Mouse (Mus musculus) adrenal gland (tissue): ENCODE results near the gene 4930402H24Rik.
"Not testable (repeated sequence)": the region's sequence is repeated elsewhere in the genome, so short reads cannot be mapped to it uniquely, and the experiment has no call there.

Experiments
- intact Hi-C: fragments of 180-260 bp; cut with DNase I; formaldehyde crosslinking; loops from one replicate; pipeline ENCODE4 v1.15.1; 2025

Gene 4930402H24Rik

GRCm38 (mm10) chr2:130862091-130862490 lies 44.1 kb downstream of the 4930402H24Rik start:
- intact Hi-C loops = no loop called here

GRCm38 (mm10) chr2:130852964-130853363 lies 53.2 kb downstream of the 4930402H24Rik start:
- intact Hi-C loops = no loop called here

- intact Hi-C loops = no loop called here
Observed at GRCm38 (mm10) chr2:130851363-130852246, 54.6 kb downstream of the 4930402H24Rik start.

GRCm38 (mm10) chr2:130849688-130850087 lies 56.5 kb downstream of the 4930402H24Rik start:
- intact Hi-C loops = no loop called here

GRCm38 (mm10) chr2:130848313-130848712 lies 57.9 kb downstream of the 4930402H24Rik start:
- intact Hi-C loops = no loop called here

- intact Hi-C loops = loop anchor here (5.0 kb wide), 1 partner anchor 59 kb away; no protein-coding TSS in a partner anchor
Observed at GRCm38 (mm10) chr2:130843623-130844022, 62.6 kb downstream of the 4930402H24Rik start.

- intact Hi-C loops = loop anchor here (5.0 kb wide), 1 partner anchor 61 kb away; no protein-coding TSS in a partner anchor
Observed at GRCm38 (mm10) chr2:130840846-130841245, 65.4 kb downstream of the 4930402H24Rik start.

DNA sequence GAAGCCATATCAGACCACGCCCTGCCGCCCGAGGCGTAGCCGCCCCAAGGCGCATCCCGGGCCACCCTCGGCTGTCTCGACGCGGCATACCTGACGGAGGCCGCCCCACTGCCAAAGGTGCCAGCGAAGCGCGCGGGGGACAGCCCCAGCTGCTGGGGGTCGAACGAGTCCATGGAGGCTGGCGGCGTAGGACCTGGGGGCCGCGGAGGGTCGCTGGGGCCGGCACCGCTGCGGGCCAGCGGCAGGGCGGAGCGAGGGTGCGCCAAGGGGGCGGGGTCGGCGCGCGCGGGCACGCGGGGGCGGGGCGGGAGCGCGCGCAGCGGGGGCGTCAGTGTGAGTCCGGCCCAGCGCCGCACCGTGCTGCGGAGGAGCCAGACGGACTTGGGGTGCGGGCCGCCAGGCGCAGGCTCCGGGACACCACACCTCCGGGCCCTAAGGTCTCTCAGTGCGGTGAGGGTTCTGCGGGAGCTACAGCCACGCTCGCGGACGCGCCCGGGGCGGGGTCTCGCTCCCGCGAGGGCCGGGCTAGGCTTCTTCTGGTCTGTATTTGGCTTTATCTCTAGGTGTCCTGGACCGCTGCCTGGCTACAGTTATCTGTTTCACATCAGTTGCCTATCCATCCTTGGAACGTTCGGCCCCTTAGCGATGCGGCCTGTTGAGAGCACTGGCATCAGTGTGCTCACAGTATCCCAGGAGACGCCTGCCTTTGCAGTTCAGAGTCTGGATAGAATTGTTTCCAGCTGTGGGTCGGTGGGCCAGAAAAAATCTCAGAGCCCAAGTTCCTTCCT lies 66.1 kb downstream of the 4930402H24Rik start:
- intact Hi-C loops = loop anchor here (5.0 kb wide), 1 partner anchor 62 kb away; no protein-coding TSS in a partner anchor

GRCm38 (mm10) chr2:130839528-130839873 lies 66.7 kb downstream of the 4930402H24Rik start:
- intact Hi-C loops = no loop called here

- intact Hi-C loops = no loop called here
Observed at GRCm38 (mm10) chr2:130839084-130839483, 67.1 kb downstream of the 4930402H24Rik start.

- intact Hi-C loops = no loop called here
Observed at GRCm38 (mm10) chr2:130838131-130838530, 68.1 kb downstream of the 4930402H24Rik start.

DNA sequence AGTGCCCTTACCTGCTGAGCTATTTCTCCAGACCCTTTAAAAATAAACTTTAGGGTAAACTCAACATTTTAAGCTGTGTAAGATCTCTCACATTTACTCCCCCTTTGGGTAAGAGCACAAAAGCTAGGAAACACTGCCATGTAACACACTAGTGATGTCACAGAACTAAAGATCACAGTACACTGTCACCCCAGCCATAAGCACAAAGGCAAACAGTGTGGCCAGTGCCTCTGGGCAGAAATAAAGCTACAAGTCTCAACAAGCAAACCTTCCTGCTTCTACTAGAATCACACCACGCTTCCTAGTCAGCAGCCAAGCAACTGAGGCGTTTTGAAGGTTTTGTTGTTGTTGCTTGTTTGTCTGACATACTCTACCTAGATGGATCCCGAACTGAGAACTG lies 72.5 kb downstream of the 4930402H24Rik start:
- intact Hi-C loops = no loop called here

- intact Hi-C loops = no loop called here
Observed at GRCm38 (mm10) chr2:130832582-130832981, 73.6 kb downstream of the 4930402H24Rik start.

DNA sequence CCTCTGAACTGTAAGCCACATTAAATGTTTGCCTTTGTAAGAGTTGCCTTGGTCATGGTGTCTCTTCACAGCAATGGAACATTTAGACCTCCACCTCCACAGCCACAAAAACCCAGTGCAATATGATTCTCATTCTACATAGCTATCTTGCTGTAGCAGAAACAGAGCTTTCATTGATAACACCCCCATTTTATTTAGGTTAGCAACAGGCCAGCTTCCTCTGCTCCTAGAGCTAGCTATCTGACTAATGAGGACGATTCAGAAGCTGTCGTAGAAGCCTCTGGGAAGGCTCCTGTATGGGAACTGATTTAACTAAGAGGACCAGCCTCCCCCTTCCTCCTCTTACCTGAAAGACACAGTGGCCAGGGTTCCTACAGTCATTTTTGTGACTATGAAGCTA lies 74.2 kb downstream of the 4930402H24Rik start:
- intact Hi-C loops = no loop called here

DNA sequence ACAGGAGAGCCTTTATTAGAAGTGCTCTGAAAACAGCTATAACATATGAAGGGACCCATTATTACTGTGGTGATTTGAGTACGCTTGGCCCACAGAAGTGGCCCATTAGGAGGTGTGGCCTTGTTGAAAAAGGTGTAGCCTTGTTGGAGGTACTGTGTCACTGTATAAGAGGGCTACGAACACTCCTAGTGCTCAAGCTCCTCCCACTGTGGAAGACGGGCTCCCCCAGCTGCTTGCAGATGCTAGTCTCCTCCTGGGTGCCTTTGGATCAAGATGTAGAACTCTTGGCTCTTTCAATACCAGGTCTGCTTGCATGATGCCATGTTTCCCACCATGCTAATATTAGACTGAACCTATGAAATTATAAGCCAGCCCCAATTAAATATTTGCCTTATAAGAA lies 76.0 kb downstream of the 4930402H24Rik start:
- intact Hi-C loops = no loop called here

- intact Hi-C loops = no loop called here
Observed at GRCm38 (mm10) chr2:130829496-130829895, 76.7 kb downstream of the 4930402H24Rik start.

- intact Hi-C loops = no loop called here
Observed at GRCm38 (mm10) chr2:130828668-130829067, 77.5 kb downstream of the 4930402H24Rik start.

DNA sequence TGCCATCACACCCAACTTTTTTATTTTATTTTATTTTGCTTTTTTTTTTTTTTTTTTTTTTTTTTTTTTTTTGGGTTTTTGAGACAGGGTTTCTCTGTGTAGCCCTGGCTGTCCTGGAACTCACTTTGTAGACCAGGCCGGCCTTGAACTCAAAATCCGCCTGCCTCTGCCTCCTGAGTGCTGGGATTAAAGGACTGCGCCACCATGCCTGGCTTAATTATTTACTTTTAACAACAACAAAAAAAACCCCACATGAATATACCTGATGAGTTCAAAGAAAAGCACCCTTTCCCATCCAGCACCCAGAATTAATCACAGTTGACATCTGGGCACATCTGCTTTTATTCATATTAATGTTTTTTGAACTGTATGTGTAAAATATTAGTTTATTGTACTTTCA lies 78.1 kb downstream of the 4930402H24Rik start:
- intact Hi-C loops = not testable (repeated sequence)

GRCm38 (mm10) chr2:130827410-130827809 lies 78.8 kb downstream of the 4930402H24Rik start:
- intact Hi-C loops = no loop called here

DNA sequence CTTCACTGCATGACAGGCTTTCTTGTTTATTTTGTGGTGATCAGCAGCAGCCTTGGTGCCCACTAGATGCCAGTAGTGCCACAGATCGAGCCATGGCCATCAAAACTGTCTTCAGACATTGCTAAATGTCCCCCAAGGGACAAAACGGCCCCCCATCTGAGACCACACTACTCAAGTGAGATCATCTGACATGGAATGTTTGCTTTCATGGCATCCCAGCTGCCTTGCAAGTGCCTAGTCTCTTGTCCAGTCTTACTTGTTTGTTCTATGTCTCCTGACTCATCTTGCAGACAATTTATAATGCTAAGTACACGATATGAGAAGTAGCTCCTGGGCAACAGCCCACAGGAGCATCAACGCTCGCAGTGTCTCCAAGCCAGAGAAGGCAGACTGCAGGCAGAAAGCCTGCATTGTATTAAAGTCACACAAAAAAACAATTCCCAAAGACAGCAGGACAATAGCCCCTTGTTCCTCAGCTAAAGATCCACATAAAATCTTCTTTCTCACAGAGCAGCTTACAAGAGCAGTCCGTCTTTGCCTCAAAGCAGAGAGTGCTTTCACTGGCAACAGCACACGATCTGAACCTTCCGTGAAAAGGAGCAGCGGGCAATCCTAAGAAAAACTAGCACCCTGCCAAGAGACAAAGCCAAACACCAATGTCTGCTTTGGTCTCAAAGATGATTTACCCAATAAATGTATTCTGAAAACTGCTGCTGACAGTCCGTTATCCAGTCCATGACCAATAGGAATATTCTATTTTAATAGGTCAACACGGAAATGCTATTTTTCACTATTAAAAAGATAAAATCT lies 87.2 kb downstream of the 4930402H24Rik start:
- intact Hi-C loops = loop anchor here (2.0 kb wide), 1 partner anchor 132 kb away; no protein-coding TSS in a partner anchor

DNA sequence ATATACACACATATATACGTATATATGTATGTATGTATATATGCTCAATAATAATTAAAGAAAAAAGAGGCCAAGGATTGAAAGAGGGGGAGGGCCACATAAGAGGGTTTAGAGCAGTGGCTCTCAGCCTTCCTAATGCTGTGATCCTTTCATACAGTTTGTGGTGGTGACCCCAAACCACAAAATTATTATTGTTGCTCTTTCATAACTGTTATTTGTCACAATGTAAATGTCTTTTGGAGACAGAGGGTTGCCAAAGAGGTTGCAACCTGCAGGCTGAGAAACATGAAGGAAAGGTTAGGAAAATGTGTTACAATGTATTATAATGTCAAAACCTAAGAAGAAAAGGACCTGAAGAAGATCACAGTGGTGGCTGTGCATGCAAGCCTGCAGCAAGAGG lies 88.3 kb downstream of the 4930402H24Rik start:
- intact Hi-C loops = loop anchor here (2.0 kb wide), 1 partner anchor 133 kb away; no protein-coding TSS in a partner anchor
